Mouse (Mus musculus) erythroblast, embryonic 14.5 days (primary cell): ENCODE results near the gene Pogk.

Source experiments
- GATA1 ChIP-seq: IDR thresholded peaks from 2 replicates; pipeline ENCODE4 v1.6.1; 2012; ENCODE audit warnings: low read length, inconsistent platforms, mixed read lengths
- TAL1 ChIP-seq: IDR thresholded peaks from 3 replicates; pipeline ENCODE4 v1.6.1; 2012; ENCODE audit warnings: low read length, inconsistent platforms, mixed read lengths

- no peak for TF ChIP-seq GATA1
- no peak for TF ChIP-seq TAL1
Measured at GRCm38 (mm10) chr1:166342539-166342938, 67.1 kb downstream of the Pogk start.
